Mouse (Mus musculus): ENCODE measurements around the gene Uqcrfs1.

- peak; percentile 50 for TF ChIP-seq CTCF (IDR thresholded peaks at IDR 0.05; ENCODE audit: low read depth)
- TF ChIP-seq EP300 (IDR thresholded peaks at IDR 0.05; ENCODE audit: low read depth) = no peak
Observed at GRCm38 (mm10) chr13:30582541-30582940, 37.4 kb upstream of the Uqcrfs1 start.
